ENCODE assay signal across 22 mouse cellular contexts in genomic region chr10:128631571-128631970, GRCm38 (mm10). TPM values are rescaled to one million over a fixed set of nuclear protein-coding genes. Genes with fewer than 3 reads are reported as not detected.
DNase-seq lines count a peak whose midpoint lies in the region; ATAC-seq and TF ChIP-seq lines count a peak whose summit lies in the region.
"Had no signal": no experiment of that assay in that cellular context is flagged by ENCODE, and none has a peak within 500 bp of the region (broad histone marks: within the 10 kb centered on the region; RNA-seq: fewer than 3 reads in every experiment).

No protein-coding gene starts in this region.

- H3K9me3 ChIP-seq in midbrain, embryonic 11.5 days (ENCODE audit: control insufficient read depth, low read length) = no peaks in the 10 kb centered on the region
- no peaks in the 10 kb centered on the region for H3K9me3 ChIP-seq in midbrain, embryonic 10.5 days (replicated peaks)
- H3K9me3 ChIP-seq: embryonic facial prominence, embryonic 10.5 days; forebrain, embryonic 13.5 days; G1E; heart, embryonic 13.5 days; hindbrain, embryonic 12.5 days had no signal

- 22% methylated on average over 6 of the region's 6 CpGs for WGBS in midbrain, embryonic 11.5 days
- WGBS in midbrain, embryonic 10.5 days = 22% methylated on average over 6 of the region's 6 CpGs
- WGBS in heart, adult 2 months = 22% methylated on average over 6 of the region's 6 CpGs

- TF ChIP-seq CTCF in gastrocnemius, adult 2 months (IDR thresholded peaks at IDR 0.05) = no peak
- TF ChIP-seq CTCF in heart, adult 2 months (IDR thresholded peaks at IDR 0.05) = no peak

- no peaks in the 10 kb centered on the region for H3K4me1 ChIP-seq in midbrain, embryonic 11.5 days (ENCODE audit: control insufficient read depth, insufficient read depth, low read length)
- peaks cover 9% of the 10 kb centered on the region for H3K4me1 ChIP-seq in midbrain, embryonic 10.5 days
- no peaks in the 10 kb centered on the region for H3K4me1 ChIP-seq in heart, adult 2 months (ENCODE audit: control insufficient read depth, insufficient read depth, low read length)
- H3K4me1 ChIP-seq: forebrain, embryonic 13.5 days; hindbrain, embryonic 12.5 days had no signal

- TF ChIP-seq EP300 in heart, adult 2 months (IDR thresholded peaks at IDR 0.05; ENCODE audit: insufficient read depth, low read depth, low read length) = no peak

- intact Hi-C loops in gastrocnemius, adult 2 months (cut with DNase I) = no loop called here
- intact Hi-C loops in heart, adult 2 months (cut with DNase I) = no loop called here

- no peak for ATAC-seq in midbrain, embryonic 11.5 days (ENCODE audit: low FRiP score)
- ATAC-seq: activated CD4-positive, CD25-positive, alpha-beta regulatory T cell, adult 4 months; forebrain, embryonic 13.5 days; forebrain, postnatal 0 days; hindbrain, embryonic 16.5 days; inflammation-experienced regulatory T-cells, adult 6 months had no signal

- no peaks in the 10 kb centered on the region for H3K79me2 ChIP-seq in heart, adult 2 months (replicated peaks; ENCODE audit: control insufficient read depth, insufficient read depth, low read length)

- no peak overlapping the region for H3K9ac ChIP-seq in midbrain, embryonic 11.5 days (ENCODE audit: low read length)
- no peak overlapping the region for H3K9ac ChIP-seq in heart, adult 2 months (ENCODE audit: low read depth, low read length)
- H3K9ac ChIP-seq: forebrain, embryonic 13.5 days; forebrain, postnatal 0 days; hindbrain, embryonic 12.5 days had no signal

- H3K36me3 ChIP-seq in midbrain, embryonic 11.5 days (ENCODE audit: control insufficient read depth, insufficient read depth, low read length) = no peaks in the 10 kb centered on the region; the same call in 1 of the 2 replicates
- H3K36me3 ChIP-seq in midbrain, embryonic 10.5 days = peaks cover 27% of the 10 kb centered on the region
- no peaks in the 10 kb centered on the region for H3K36me3 ChIP-seq in heart, adult 2 months (ENCODE audit: control insufficient read depth, insufficient read depth, low read length)

- H3K4me2 ChIP-seq in midbrain, embryonic 11.5 days = no peak overlapping the region
- H3K4me2 ChIP-seq: forebrain, embryonic 13.5 days; heart, embryonic 13.5 days; hindbrain, embryonic 12.5 days had no signal

- no peak for TF ChIP-seq POLR2A in heart, adult 2 months (IDR thresholded peaks at IDR 0.05; ENCODE audit: insufficient read depth, low read depth, low read length)

- no peak overlapping the region for H3K4me3 ChIP-seq in midbrain, embryonic 11.5 days (ENCODE audit: low read depth, low read length)
- H3K4me3 ChIP-seq in midbrain, embryonic 10.5 days = no peak overlapping the region
- H3K4me3 ChIP-seq in gastrocnemius, adult 2 months = no peak overlapping the region
- no peak overlapping the region for H3K4me3 ChIP-seq in heart, adult 2 months
- H3K4me3 ChIP-seq: embryonic facial prominence, embryonic 10.5 days; forebrain, embryonic 13.5 days; heart, embryonic 13.5 days; hindbrain, embryonic 12.5 days had no signal

- no peaks in the 10 kb centered on the region for H3K27me3 ChIP-seq in midbrain, embryonic 11.5 days (ENCODE audit: control insufficient read depth, insufficient read depth, low read length)
- H3K27me3 ChIP-seq in midbrain, embryonic 10.5 days (ENCODE audit: low read depth, poor library complexity, severe bottlenecking) = no peaks in the 10 kb centered on the region
- H3K27me3 ChIP-seq in heart, adult 2 months (ENCODE audit: control insufficient read depth, insufficient read depth, low read length) = no peaks in the 10 kb centered on the region
- H3K27me3 ChIP-seq: forebrain, embryonic 13.5 days; heart, embryonic 13.5 days; hindbrain, embryonic 12.5 days had no signal

- H3K27ac ChIP-seq in midbrain, embryonic 11.5 days (ENCODE audit: low read depth, low read length) = no peak overlapping the region
- H3K27ac ChIP-seq in midbrain, embryonic 10.5 days (replicated peaks) = no peak overlapping the region
- no peak overlapping the region for H3K27ac ChIP-seq in gastrocnemius, adult 2 months
- H3K27ac ChIP-seq in heart, adult 2 months = no peak overlapping the region
- H3K27ac ChIP-seq: embryonic facial prominence, embryonic 10.5 days; forebrain, embryonic 13.5 days; heart, embryonic 13.5 days; hindbrain, embryonic 12.5 days had no signal

- peak; percentile 47 for DNase-seq in midbrain, embryonic 11.5 days (ENCODE audit: low spot score, missing footprints)
- no peak for DNase-seq in midbrain, embryonic 10.5 days (ENCODE audit: low spot score)
- DNase-seq in ES-CJ7 (ENCODE audit: low read depth, low spot score) = peak; percentile 88
- DNase-seq in ZHBTc4 (ENCODE audit: low read depth, low spot score) = peak; percentile 86
- DNase-seq in gastrocnemius, adult 2 months = no peak
- DNase-seq in heart, adult 2 months = no peak
- no peak for DNase-seq in right cerebral cortex, postnatal 14 days
- DNase-seq: adrenal gland, adult 2 months; adrenal gland, postnatal 25 days; cerebellum, adult 2 months; cerebellum, postnatal 10 days; forebrain, postnatal 0 days; gastrocnemius, postnatal 25 days; heart, postnatal 4 days had no signal

RNA-seq across cellular contexts. Expression of gene Rps26, which starts 5.0 kb away (rescaled TPM):
- 588 and 638 TPM in 2 replicates for polyA plus RNA-seq in midbrain, embryonic 11.5 days (2014; fragmentation: Nextera tagmentation; extraction: Ambion mirVana)
- polyA plus RNA-seq in midbrain, embryonic 10.5 days (2016; fragmentation: Nextera tagmentation; extraction: Ambion mirVana) = 460 and 529 TPM in 2 replicates
- 100 to 1,000 TPM; 299 to 383 TPM for total RNA-seq in gastrocnemius, adult 2 months (2021)
- 100 to 1,000 TPM; 229 to 279 TPM for total RNA-seq in heart, adult 2 months (2021)
- 315 and 337 TPM in 2 replicates for polyA plus RNA-seq in heart, adult 2 months (2012; rRNA removed)

RNA-seq across cellular contexts. Expression of gene Ikzf4, which starts 14.2 kb away (rescaled TPM):
- polyA plus RNA-seq in midbrain, embryonic 11.5 days (2014; fragmentation: Nextera tagmentation; extraction: Ambion mirVana) = 3.8 and 4.2 TPM in 2 replicates
- polyA plus RNA-seq in midbrain, embryonic 10.5 days (2016; fragmentation: Nextera tagmentation; extraction: Ambion mirVana) = 2.8 and 3.6 TPM in 2 replicates
- 1 to 10 TPM in 1 of 2 experiments, under 1 TPM in 1; 0.45 to 3.4 TPM for total RNA-seq in gastrocnemius, adult 2 months (2021)
- 1 to 10 TPM in 1 of 2 experiments, under 1 TPM in 1; 0.97 to 1.8 TPM for total RNA-seq in heart, adult 2 months (2021)
- 0.88 TPM in 2 replicates for polyA plus RNA-seq in heart, adult 2 months (2012; rRNA removed)

RNA-seq across cellular contexts. Expression of gene Erbb3, which starts 42.1 kb away (rescaled TPM):
- polyA plus RNA-seq in midbrain, embryonic 11.5 days (2014; fragmentation: Nextera tagmentation; extraction: Ambion mirVana) = 0.49 and 0.77 TPM in 2 replicates
- 0.72 and 1.4 TPM in 2 replicates for polyA plus RNA-seq in midbrain, embryonic 10.5 days (2016; fragmentation: Nextera tagmentation; extraction: Ambion mirVana)
- total RNA-seq in gastrocnemius, adult 2 months (2021) = 1 to 10 TPM; 1.6 to 2.6 TPM
- 1 to 10 TPM; 6.3 to 8.2 TPM for total RNA-seq in heart, adult 2 months (2021)
- polyA plus RNA-seq in heart, adult 2 months (2012; rRNA removed) = 5.5 and 7.7 TPM in 2 replicates

RNA-seq across cellular contexts. Expression of gene Suox, which starts 42.3 kb away (rescaled TPM):
- polyA plus RNA-seq in midbrain, embryonic 11.5 days (2014; fragmentation: Nextera tagmentation; extraction: Ambion mirVana) = 12.5 and 12.7 TPM in 2 replicates
- 13.9 and 14.9 TPM in 2 replicates for polyA plus RNA-seq in midbrain, embryonic 10.5 days (2016; fragmentation: Nextera tagmentation; extraction: Ambion mirVana)
- 10 to 100 TPM; 22.5 to 27.7 TPM for total RNA-seq in gastrocnemius, adult 2 months (2021)
- total RNA-seq in heart, adult 2 months (2021) = 10 to 100 TPM; 25.6 to 26.6 TPM
- 21.8 and 37.9 TPM in 2 replicates for polyA plus RNA-seq in heart, adult 2 months (2012; rRNA removed)

Comparison
In these comparisons a context has a peak if more than half of its experiments do, and no peak if none do; other contexts are left out.
1. DNase-seq: peak in midbrain, embryonic 11.5 days (single experiment), ES-CJ7 (single experiment) and ZHBTc4 (single experiment); none in midbrain, embryonic 10.5 days (single experiment), gastrocnemius, adult 2 months (single experiment), heart, adult 2 months (0 of 2) and right cerebral cortex, postnatal 14 days (single experiment).